Mouse (Mus musculus) cerebellum, adult 11-12 months (tissue): ENCODE measurements around the gene Krtap5-2.
A peak's percentile ranks its signal among the peaks of the same experiment; 100 is the strongest.
"Not testable (repeated sequence)": the region's sequence is repeated elsewhere in the genome, so short reads cannot be mapped to it uniquely, and the experiment has no call there.

Source experiments
- DNase-seq: peaks from one replicate; pipeline ENCODE4 v3.0.0; 2022

The Krtap5-2 gene

DNA sequence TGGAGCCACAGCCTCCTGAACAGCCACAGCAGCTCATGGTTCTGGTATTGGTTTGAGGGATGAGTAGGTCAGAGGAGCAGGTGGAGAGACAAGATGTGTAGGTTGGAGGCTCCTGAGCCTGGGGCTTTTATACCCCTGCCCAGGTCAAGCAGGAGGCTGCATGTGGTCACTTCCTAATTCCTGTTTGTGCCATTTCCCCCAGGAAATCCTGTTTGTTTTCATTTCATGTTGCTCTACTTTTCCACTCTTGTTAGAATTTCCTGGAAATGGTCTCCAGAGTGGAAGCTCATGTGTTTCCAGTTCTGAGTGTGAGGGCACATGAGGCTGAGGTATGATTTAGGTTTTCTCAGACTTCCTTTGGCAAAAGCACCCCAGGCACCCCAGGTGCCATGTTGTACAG lies at the start of gene Krtap5-2:
Krtap5-2 (minus strand) TSS at position 101 of the 400 bp plus-strand sequence.
- DNase-seq: not testable (repeated sequence)

DNA sequence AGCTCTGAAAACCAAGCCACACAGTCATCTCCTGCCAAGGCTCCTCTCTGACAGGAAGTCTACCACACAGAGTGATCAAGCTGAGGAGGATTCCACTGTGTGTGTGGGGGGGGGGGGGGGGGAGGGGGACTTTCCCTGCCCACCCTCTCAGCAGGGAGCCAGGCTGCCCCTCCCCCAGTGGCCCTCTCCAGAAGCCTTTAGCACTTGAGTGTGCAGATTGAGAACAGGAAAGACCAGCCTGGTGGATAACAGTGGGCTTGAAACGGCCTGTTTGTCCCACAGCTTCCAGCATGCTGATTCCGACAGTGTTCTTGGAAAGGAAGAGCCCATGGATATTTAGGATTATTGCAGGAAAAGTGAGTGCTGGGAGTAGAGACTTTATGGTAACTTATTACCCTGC lies 48.7 kb upstream of the Krtap5-2 start:
- no peak for DNase-seq

- DNase-seq: not testable (repeated sequence)
These were observed 36.3 kb upstream of the Krtap5-2 start for GRCm38 (mm10) chr7:142212136-142212535.

GRCm38 (mm10) chr7:142211559-142211958 lies 35.8 kb upstream of the Krtap5-2 start, which contains the start of gene Gm7579:
Gene Gm7579, plus strand, starts transcription at chr7:142211859.
- DNase-seq: no peak

- DNase-seq: not testable (repeated sequence)
These were observed 31.1 kb upstream of the Krtap5-2 start for GRCm38 (mm10) chr7:142206891-142207290.

- DNase-seq: no peak
These were observed 29.7 kb upstream of the Krtap5-2 start for GRCm38 (mm10) chr7:142205488-142205887.

GRCm38 (mm10) chr7:142201064-142201463 lies 25.3 kb upstream of the Krtap5-2 start, which contains the start of gene Krtap5-3:
Gene Krtap5-3, plus strand, starts transcription at chr7:142201364.
- no peak for DNase-seq

GRCm38 (mm10) chr7:142198748-142199147 lies 22.9 kb upstream of the Krtap5-2 start:
- DNase-seq: no peak

DNA sequence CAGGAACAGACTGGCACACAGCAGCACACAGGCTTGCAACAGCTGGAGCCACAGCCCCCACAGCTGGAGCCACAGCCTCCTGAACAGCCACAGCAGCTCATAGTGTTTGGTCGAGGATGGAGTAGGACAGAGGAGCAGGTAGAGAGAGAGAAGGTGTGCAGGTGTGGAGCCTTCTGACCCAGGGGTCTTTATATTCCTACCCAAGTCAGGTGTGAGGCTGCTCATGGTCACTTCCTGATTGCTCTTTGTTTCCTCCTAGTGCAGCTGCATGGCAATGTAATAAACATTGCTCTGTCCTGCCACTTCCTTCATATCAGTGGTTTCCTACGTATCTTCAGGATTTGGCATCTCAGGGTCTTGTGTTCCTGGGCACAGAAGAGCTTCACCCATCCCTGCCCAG lies 14.5 kb upstream of the Krtap5-2 start, which contains the start of gene Gm10153:
Gm10153 (minus strand) TSS at position 101 of the 400 bp plus-strand sequence.
- DNase-seq: no peak

DNA sequence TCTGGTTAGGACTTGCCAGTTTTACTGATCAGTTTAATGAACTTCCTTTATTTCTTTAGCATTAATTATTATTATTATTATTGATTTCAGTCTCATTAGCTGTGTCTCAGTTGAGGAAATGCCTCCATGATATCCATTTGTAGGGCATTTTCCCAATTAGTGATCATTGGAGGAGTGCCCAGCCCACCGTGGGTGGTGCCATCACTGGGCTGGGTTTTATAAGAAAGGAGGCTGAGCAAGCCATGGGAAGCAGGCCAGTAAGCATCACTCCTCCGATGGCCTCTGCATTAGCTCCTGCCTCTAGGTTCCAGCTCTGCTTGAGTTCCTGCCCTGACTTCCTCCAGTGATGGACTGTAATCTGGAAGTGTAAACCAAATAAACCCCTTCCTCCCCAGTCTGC lies 12.4 kb upstream of the Krtap5-2 start:
- no peak for DNase-seq

GRCm38 (mm10) chr7:142181021-142181420 lies 5.2 kb upstream of the Krtap5-2 start:
- no peak for DNase-seq

GRCm38 (mm10) chr7:142178685-142179084 lies 2.9 kb upstream of the Krtap5-2 start:
- no peak for DNase-seq

- DNase-seq: no peak
These were observed 6.0 kb downstream of the Krtap5-2 start for GRCm38 (mm10) chr7:142169836-142170235.

- not testable (repeated sequence) for DNase-seq
These were observed 10.2 kb downstream of the Krtap5-2 start, which contains the start of gene Gm4553 for GRCm38 (mm10) chr7:142165639-142166038. Gene Gm4553, minus strand, starts transcription at chr7:142165739.

DNA sequence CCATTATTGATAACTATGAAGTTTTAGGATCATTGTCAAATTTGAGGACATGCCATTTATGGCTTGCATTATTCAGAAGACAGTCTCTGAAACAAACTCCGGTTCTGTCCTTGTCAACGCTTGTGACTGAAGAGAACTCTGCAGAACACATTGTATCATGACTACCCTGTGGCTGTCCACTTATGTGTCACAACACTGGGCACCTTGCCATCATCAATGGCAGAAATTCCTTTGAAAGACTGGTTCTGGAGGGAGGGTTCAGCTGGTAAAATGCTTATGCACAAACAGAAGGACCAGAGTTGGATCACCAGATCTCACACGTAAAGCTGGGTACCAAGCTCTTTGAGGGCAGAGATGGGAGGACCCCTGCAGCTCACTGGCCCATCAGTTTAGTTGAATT lies 16.4 kb downstream of the Krtap5-2 start:
- DNase-seq: no peak

- DNase-seq: not testable (repeated sequence)
These were observed 18.8 kb downstream of the Krtap5-2 start, which contains the start of gene Gm29735 for GRCm38 (mm10) chr7:142157013-142157412. Gene Gm29735, minus strand, starts transcription at chr7:142157113.

DNA sequence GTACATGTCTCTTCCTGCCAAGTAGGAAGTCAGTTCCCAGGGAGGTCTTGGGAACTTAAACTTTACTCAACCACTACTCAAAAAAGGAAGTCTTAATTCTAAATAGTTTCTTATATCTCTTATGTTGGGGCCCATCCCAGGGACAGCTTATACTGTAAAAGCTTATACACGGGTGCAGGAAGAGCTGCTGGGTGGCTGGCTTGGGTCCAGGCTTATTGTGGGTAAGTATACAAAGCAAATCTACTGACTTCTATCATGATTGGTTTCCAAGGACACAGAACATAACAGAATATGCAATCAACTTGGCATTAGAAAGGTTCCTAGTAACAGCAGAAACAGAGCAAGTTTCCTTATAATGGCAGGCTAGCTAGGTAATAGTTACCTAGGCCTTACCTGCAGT lies 20.5 kb downstream of the Krtap5-2 start:
- DNase-seq: no peak

GRCm38 (mm10) chr7:142152191-142152590 lies 23.6 kb downstream of the Krtap5-2 start:
- peak; percentile 4 for DNase-seq

GRCm38 (mm10) chr7:142148633-142149032 lies 27.2 kb downstream of the Krtap5-2 start:
- no peak for DNase-seq

DNA sequence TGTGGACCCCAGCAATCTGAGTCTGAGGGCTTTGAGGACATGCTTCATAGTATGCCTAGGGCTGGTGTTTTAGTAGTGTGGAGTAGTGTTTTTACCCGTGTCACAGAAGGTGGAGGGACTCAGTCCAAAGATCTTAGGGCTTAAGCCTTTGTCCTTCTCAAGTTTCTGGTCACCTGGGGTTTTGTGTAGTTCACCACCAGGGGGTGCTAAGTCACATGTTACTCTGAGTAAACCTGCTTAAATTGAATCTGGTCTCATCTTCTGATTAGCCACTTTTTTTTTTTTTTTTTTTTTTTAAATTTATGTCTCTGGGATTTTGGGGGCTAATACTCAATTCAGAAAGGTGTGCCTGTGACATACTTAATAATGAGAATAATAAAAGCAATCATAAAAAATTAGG lies 29.8 kb downstream of the Krtap5-2 start:
- no peak for DNase-seq

GRCm38 (mm10) chr7:142145413-142145940 lies 30.3 kb downstream of the Krtap5-2 start:
- no peak for DNase-seq

GRCm38 (mm10) chr7:142144507-142144906 lies 31.3 kb downstream of the Krtap5-2 start, which contains the start of gene Gm45337:
Gene Gm45337, minus strand, starts transcription at chr7:142144607.
- no peak for DNase-seq

DNA sequence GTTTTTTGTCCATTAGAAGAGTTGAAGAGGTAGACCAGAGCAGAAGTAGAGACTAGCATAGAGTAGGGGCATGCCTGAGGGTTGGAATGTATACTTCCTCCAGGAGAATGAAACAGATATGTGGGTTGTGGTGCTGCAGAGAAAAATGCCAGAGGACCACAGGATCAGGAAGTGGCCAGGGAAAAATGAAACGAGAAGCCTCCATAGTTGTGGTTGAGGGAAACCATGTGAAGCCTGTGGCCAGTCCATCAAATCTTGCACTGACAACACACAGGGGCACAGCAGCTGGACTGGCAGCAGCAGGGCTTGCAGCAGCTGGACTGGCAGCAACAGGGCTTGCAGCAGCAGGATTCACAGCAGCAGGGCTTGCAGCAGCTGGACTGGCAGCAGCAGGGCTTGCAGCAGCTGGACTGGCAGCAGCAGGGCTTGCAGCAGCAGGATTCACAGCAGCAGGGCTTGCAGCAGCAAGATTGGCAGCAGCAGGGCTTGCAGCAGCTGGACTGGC lies 32.2 kb downstream of the Krtap5-2 start:
- DNase-seq: not testable (repeated sequence)

DNA sequence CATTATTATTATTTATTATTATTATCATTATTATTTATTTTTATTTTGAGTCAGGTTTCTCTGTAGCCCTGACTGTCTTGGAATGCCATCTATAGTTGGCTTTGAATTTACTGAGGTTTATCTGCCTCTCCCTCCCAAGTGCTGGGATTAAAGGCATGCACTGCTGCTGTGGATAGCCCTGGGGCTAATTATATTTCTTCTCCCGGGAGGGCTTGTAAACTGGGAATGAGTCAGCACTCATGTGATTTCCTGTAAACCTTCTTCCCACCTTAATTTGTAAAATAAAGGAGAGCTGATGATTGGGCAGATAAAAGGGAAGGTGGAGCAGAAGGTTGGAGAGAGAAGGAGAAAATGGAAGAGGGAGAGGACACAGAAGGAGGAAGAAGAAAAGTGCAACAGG lies 35.1 kb downstream of the Krtap5-2 start:
- DNase-seq: no peak

- not testable (repeated sequence) for DNase-seq
These were observed 39.9 kb downstream of the Krtap5-2 start, which contains the start of gene Gm39115 for GRCm38 (mm10) chr7:142135934-142136333. Gene Gm39115, minus strand, starts transcription at chr7:142136034.
